Mouse (Mus musculus) limb, embryonic 14.5 days (tissue): ENCODE data around the gene Prepl. TPM values are rescaled to one million over a fixed set of nuclear protein-coding genes. Genes with fewer than 3 reads are reported as not detected.

ENCODE experiments used
- ATAC-seq: fragments of 200-750 bp; cut with Nextera tagmentation; 2 replicates; pipeline ENCODE4 v1.8.0; 2017; ENCODE audit warnings: low read depth, moderate number of reproducible peaks, moderate TSS enrichment; ENCODE audit not compliant: low FRiP score
- DNase-seq: peaks from one replicate; pipeline ENCODE4 v3.0.0-alpha.2; 2015; ENCODE audit warnings: low spot score
- H3K27ac ChIP-seq: fragments of 300-500 bp; sonication (generic); replicated peaks from 2 replicates; pipeline ENCODE4 v1.5.1; 2014; ENCODE audit warnings: low read depth, mild to moderate bottlenecking, low read length, moderate library complexity, mixed read lengths
- H3K27me3 ChIP-seq: fragments of 300-500 bp; sonication (generic); 2 replicates; pipeline ENCODE4 v1.6.1; 2014; ENCODE audit warnings: low read length, mixed read lengths; ENCODE audit not compliant: control insufficient read depth, insufficient read depth
- H3K36me3 ChIP-seq: fragments of 300-500 bp; sonication (generic); 2 replicates; pipeline ENCODE4 v1.6.1; 2014; ENCODE audit warnings: mild to moderate bottlenecking, low read length, moderate library complexity, mixed read lengths; ENCODE audit not compliant: control insufficient read depth, insufficient read depth
- H3K4me1 ChIP-seq: fragments of 300-500 bp; sonication (generic); 2 replicates; pipeline ENCODE4 v1.6.1; 2014; ENCODE audit warnings: antibody characterized with exemption, low read length, mixed read lengths; ENCODE audit not compliant: control insufficient read depth, insufficient read depth
- H3K4me2 ChIP-seq: fragments of 300-500 bp; sonication (generic); replicated peaks from 2 replicates; pipeline ENCODE4 v1.6.1; 2014; ENCODE audit warnings: low read depth, mild to moderate bottlenecking, low read length, moderate library complexity; ENCODE audit not compliant: severe bottlenecking
- H3K4me3 ChIP-seq: fragments of 300-500 bp; sonication (generic); replicated peaks from 2 replicates; pipeline ENCODE4 v1.5.1; 2014; ENCODE audit warnings: low read length
- H3K9ac ChIP-seq: fragments of 300-500 bp; sonication (generic); 2 replicates; pipeline ENCODE4 v1.6.1; 2014; ENCODE audit warnings: mild to moderate bottlenecking, low read depth, low read length, moderate library complexity; ENCODE audit not compliant: severe bottlenecking
- H3K9me3 ChIP-seq: fragments of 300-500 bp; sonication (generic); 2 replicates; pipeline ENCODE4 v1.6.1; 2016; ENCODE audit warnings: low read length; ENCODE audit not compliant: control insufficient read depth
- POLR2A ChIP-seq: fragments of 200-500 bp; IDR thresholded peaks from 2 replicates; pipeline ENCODE4 v1.8.0; 2012; ENCODE audit warnings: inconsistent platforms, mild to moderate bottlenecking, moderate library complexity, borderline replicate concordance; ENCODE audit not compliant: insufficient read depth, insufficient read length; ENCODE audit errors: extremely low read depth
- WGBS: fragments of 180-500 bp; shearing (Covaris S2); extraction: QIAGEN DNeasy Blood & Tissue Kit; methylation state at CpG from one replicate; pipeline ENCODE4 v1.1.7; 2014; 5-methylcytosine and 5-hydroxymethylcytosine counted together
- polyA plus RNA-seq, 2 experiments: library from polyadenylated mRNA; depleted of rRNA in 1 of 2; stranded (reverse) in 1 of 2; unstranded in 1 of 2; fragments of >200 nt; fragmentation: Nextera tagmentation in 1 of 2; extraction: Ambion mirVana in 1 of 2; gene quantifications; 2 replicates each; pipeline versions ENCODE4 v1.2.1 to v1.2.3; 2012 to 2014

Prepl gene
- polyA plus RNA-seq, 2 experiments, result 34.8 to 42.4 TPM

GRCm38 (mm10) chr17:85018344-85018743 is 71.7 kb downstream of the Prepl start:
- no peaks in the 10 kb centered on the region for H3K27me3 ChIP-seq
- no peaks in the 10 kb centered on the region for H3K4me1 ChIP-seq
- ATAC-seq (no peak), DNase-seq (no peak)
- H3K36me3 ChIP-seq, result peaks cover 3% of the 10 kb centered on the region; the same call in 1 of the 2 replicates
- no peak overlapping the region for H3K9ac ChIP-seq
- WGBS, result 87% methylated on average over 3 of the region's 3 CpGs
- H3K4me3 ChIP-seq, result no peak overlapping the region
- no peaks in the 10 kb centered on the region for H3K9me3 ChIP-seq
- no peak for TF ChIP-seq POLR2A
- no peak overlapping the region for H3K27ac ChIP-seq
- H3K4me2 ChIP-seq, result no peak overlapping the region

DNA sequence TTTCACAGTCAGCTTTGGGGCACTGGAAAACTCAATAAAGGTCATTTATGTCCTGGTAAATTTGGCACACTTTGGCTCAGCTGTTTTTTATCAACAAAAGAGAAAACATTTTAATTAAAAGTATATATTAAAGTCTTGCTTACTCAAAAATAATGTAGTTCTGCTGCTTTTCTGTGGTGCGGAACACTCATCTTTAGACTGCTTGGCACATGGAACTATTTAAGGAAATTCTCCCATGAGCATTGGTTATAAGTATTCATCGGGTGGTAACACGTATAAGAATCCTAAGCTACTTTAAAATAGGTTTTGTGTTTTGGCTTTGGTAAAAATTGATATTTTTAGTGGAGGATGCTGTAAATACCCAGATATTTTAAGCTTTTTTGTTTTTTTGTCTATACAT is 75.4 kb downstream of the Prepl start:
- Histone ChIP-seq H3K4me1 (no peaks in the 10 kb centered on the region), H3K4me2 (no peak overlapping the region), H3K36me3 (peaks cover 14% of the 10 kb centered on the region), H3K27me3 (no peaks in the 10 kb centered on the region), H3K27ac (no peak overlapping the region), H3K9me3 (no peaks in the 10 kb centered on the region), H3K9ac (no peak overlapping the region), H3K4me3 (no peak overlapping the region)
- ATAC-seq, result no peak
- no peak for DNase-seq
- TF ChIP-seq POLR2A, result no peak
- WGBS, result 67% methylated on average over 3 of the region's 3 CpGs

- no peak overlapping the region for H3K9ac ChIP-seq
- WGBS, result 79% methylated on average over 6 of the region's 6 CpGs
- no peak for ATAC-seq
These were observed 76.6 kb downstream of the Prepl start for GRCm38 (mm10) chr17:85013485-85013884.

More at GRCm38 (mm10) chr17:85013485-85013884, 76.6 kb downstream of the Prepl start:
- TF ChIP-seq POLR2A, result no peak
- Histone ChIP-seq H3K4me1 (no peaks in the 10 kb centered on the region), H3K36me3 (peaks cover 14% of the 10 kb centered on the region), H3K9me3 (no peaks in the 10 kb centered on the region), H3K27ac (no peak overlapping the region), H3K4me3 (no peak overlapping the region), H3K4me2 (no peak overlapping the region), H3K27me3 (no peaks in the 10 kb centered on the region)
- no peak for DNase-seq

Other genes starting within 250 kb of the Prepl start
- gene Ppm1b, start 133.5 kb downstream of the Prepl start, polyA plus RNA-seq (2012; rRNA removed), result 51.4 and 59.9 TPM in 2 replicates
- gene Ppm1b, start 133.5 kb downstream of the Prepl start, polyA plus RNA-seq (2014; fragmentation: Nextera tagmentation; extraction: Ambion mirVana), result 69.3 and 72.6 TPM in 2 replicates
- gene Slc3a1, start 61.9 kb downstream of the Prepl start, polyA plus RNA-seq (2012; rRNA removed), result 0.72 and 0.84 TPM in 2 replicates
- gene Slc3a1, start 61.9 kb downstream of the Prepl start, polyA plus RNA-seq (2014; fragmentation: Nextera tagmentation; extraction: Ambion mirVana), result 0.23 and 0.46 TPM in 2 replicates
- 4.0 and 4.2 TPM in 2 replicates for gene Camkmt, start 311 bp upstream of the Prepl start, polyA plus RNA-seq (2012; rRNA removed)
- gene Camkmt, start 311 bp upstream of the Prepl start, polyA plus RNA-seq (2014; fragmentation: Nextera tagmentation; extraction: Ambion mirVana), result 11.0 and 12.9 TPM in 2 replicates